Mouse (Mus musculus) CH12.LX (cell line): ENCODE measurements around the gene Yy2. TPM values are rescaled to one million over a fixed set of nuclear protein-coding genes. Genes with fewer than 3 reads are reported as not detected.

Experiments used
- DNase-seq: peaks from one replicate; pipeline ENCODE4 v3.0.0-alpha.2; 2013; ENCODE audit errors: extremely low read depth
- H3K27ac ChIP-seq: 2 replicates; pipeline ENCODE4 v1.5.1; 2012; ENCODE audit warnings: low read depth, mild to moderate bottlenecking, control low read depth, moderate library complexity; ENCODE audit not compliant: insufficient read depth
- H3K27me3 ChIP-seq: replicated peaks from 2 replicates; pipeline ENCODE3; 2012; ENCODE audit warnings: inconsistent platforms
- H3K36me3 ChIP-seq, 2 experiments: replicated peaks in 1 of 2; 2 replicates each; pipeline versions ENCODE3 to v1.6.1; 2012; ENCODE audit warnings: inconsistent platforms in 1 of 2, low read length in 1 of 2, mild to moderate bottlenecking in 1 of 2, mixed read lengths in 1 of 2, moderate library complexity in 1 of 2; ENCODE audit not compliant: control insufficient read depth in 1 of 2, insufficient read depth in 1 of 2
- H3K4me1 ChIP-seq, 2 experiments: 2 replicates each; pipeline ENCODE4 v1.6.1; 2012; ENCODE audit warnings: inconsistent platforms in 1 of 2, moderate library complexity in 1 of 2; ENCODE audit not compliant: insufficient read depth in 2 of 2, control insufficient read depth in 1 of 2
- H3K4me2 ChIP-seq: 2 replicates; pipeline ENCODE4 v1.6.1; 2012; ENCODE audit warnings: low read depth, mild to moderate bottlenecking, control low read depth; ENCODE audit not compliant: poor library complexity, insufficient read depth, severe bottlenecking
- H3K4me3 ChIP-seq, 3 experiments: fragments of 150-350 bp in 1 of 3; sonication (generic) in 1 of 3; replicated peaks in 1 of 3; 2 replicates each; pipeline versions ENCODE3 to v1.5.1; 2011 to 2012; ENCODE audit warnings: low read depth in 2 of 3, low read length in 2 of 3, mild to moderate bottlenecking in 2 of 3, moderate library complexity in 2 of 3, control low read depth in 1 of 3, improper control_type of control experiment in 1 of 3, inconsistent platforms in 1 of 3, mixed read lengths in 1 of 3; ENCODE audit not compliant: poor library complexity in 1 of 3
- H3K79me2 ChIP-seq: replicated peaks from 2 replicates; pipeline ENCODE4 v1.6.1; 2012; ENCODE audit warnings: mild to moderate bottlenecking, moderate library complexity; ENCODE audit not compliant: control insufficient read depth, poor library complexity, insufficient read depth, severe bottlenecking; ENCODE audit errors: extremely low read depth
- H3K9ac ChIP-seq: 2 replicates; pipeline ENCODE4 v1.6.1; 2012; ENCODE audit warnings: low read depth, mild to moderate bottlenecking, control low read depth, moderate library complexity; ENCODE audit not compliant: insufficient read depth
- H3K9me3 ChIP-seq: replicated peaks from 2 replicates; pipeline ENCODE3; 2012; ENCODE audit warnings: low read length, inconsistent platforms, mixed read lengths
- ELF1 ChIP-seq: IDR thresholded peaks from 2 replicates; pipeline ENCODE4 v1.6.1; 2014; ENCODE audit warnings: low read depth, mild to moderate bottlenecking, inconsistent platforms, low read length, improper control_type of control experiment
- EP300 ChIP-seq: IDR thresholded peaks from 2 replicates; pipeline ENCODE4 v1.6.1; 2011; ENCODE audit warnings: low read length, improper control_type of control experiment
- ETS1 ChIP-seq: conservative IDR thresholded peaks from 2 replicates; pipeline ENCODE4 v1.6.1; 2012; ENCODE audit warnings: low read depth, mild to moderate bottlenecking, inconsistent platforms, low read length, improper control_type of control experiment, moderate library complexity
- GABPA ChIP-seq: IDR thresholded peaks from 2 replicates; pipeline ENCODE4 v1.6.1; 2012; ENCODE audit warnings: low read depth, low read length, improper control_type of control experiment, inconsistent platforms; ENCODE audit not compliant: insufficient replicate concordance
- HCFC1 ChIP-seq: IDR thresholded peaks from 2 replicates; pipeline ENCODE4 v1.6.1; 2012; ENCODE audit warnings: low read depth, mild to moderate bottlenecking, inconsistent platforms, low read length, improper control_type of control experiment
- IRF4 ChIP-seq: IDR thresholded peaks from 2 replicates; pipeline ENCODE4 v1.6.1; 2014; ENCODE audit warnings: low read depth, mild to moderate bottlenecking, inconsistent platforms, low read length, improper control_type of control experiment
- JUND ChIP-seq: conservative IDR thresholded peaks from 2 replicates; pipeline ENCODE4 v1.6.1; 2011; ENCODE audit warnings: low read depth, low read length, improper control_type of control experiment
- MAFK ChIP-seq: IDR thresholded peaks from 2 replicates; pipeline ENCODE4 v1.6.1; 2011; ENCODE audit warnings: low read length, improper control_type of control experiment; ENCODE audit not compliant: insufficient replicate concordance
- MAX ChIP-seq: IDR thresholded peaks from 2 replicates; pipeline ENCODE4 v1.6.1; 2011; ENCODE audit warnings: low read length, improper control_type of control experiment
- MAZ ChIP-seq: IDR thresholded peaks from 2 replicates; pipeline ENCODE4 v1.6.1; 2012; ENCODE audit warnings: low read depth, mild to moderate bottlenecking, inconsistent platforms, low read length, improper control_type of control experiment, moderate library complexity
- MYC ChIP-seq: IDR thresholded peaks from 2 replicates; pipeline ENCODE4 v1.6.1; 2011; ENCODE audit warnings: low read depth, mild to moderate bottlenecking, improper control_type of control experiment, low read length
- NELFE ChIP-seq: IDR thresholded peaks from 2 replicates; pipeline ENCODE4 v1.6.1; 2011; ENCODE audit warnings: low read depth, low read length, improper control_type of control experiment
- PAX5 ChIP-seq: IDR thresholded peaks from 2 replicates; pipeline ENCODE4 v1.6.1; 2012; ENCODE audit warnings: low read length, inconsistent platforms, mixed read lengths
- POLR2A ChIP-seq: IDR thresholded peaks from 2 replicates; pipeline ENCODE4 v1.6.1; 2011; ENCODE audit warnings: low read depth, mild to moderate bottlenecking, improper control_type of control experiment, low read length
- RCOR1 ChIP-seq: conservative IDR thresholded peaks from 2 replicates; pipeline ENCODE4 v1.6.1; 2012; ENCODE audit warnings: low read depth, mild to moderate bottlenecking, inconsistent platforms, low read length, improper control_type of control experiment
- UBTF ChIP-seq: IDR thresholded peaks from 2 replicates; pipeline ENCODE4 v1.6.1; 2012; ENCODE audit warnings: low read depth, mild to moderate bottlenecking, inconsistent platforms, low read length, improper control_type of control experiment, moderate library complexity
- dilution Hi-C: fragments of 300-500 bp; cut with MboI; formaldehyde crosslinking; loops from 2 replicates; pipeline ENCODE4 v1.14.3; 2020; ENCODE audit warnings: low sequenced_read_pairs; ENCODE audit not compliant: extremely low pct_unique_long_range_greater_than_20kb, extremely low pct_ligation_motif_present
- in situ Hi-C: fragments of 300-500 bp; cut with MboI; formaldehyde crosslinking; loops from 3 replicates; pipeline ENCODE4 v1.14.3; 2019; ENCODE audit warnings: low sequenced_read_pairs, low pct_ligation_motif_present, low pct_unique_long_range_greater_than_20kb, mixed read lengths
- polyA plus RNA-seq: library from polyadenylated mRNA; unstranded; fragments of >175 nt; gene quantifications from 2 replicates; pipeline ENCODE4 v1.2.1, GENCODE M21; 2012; ENCODE audit warnings: low read depth; ENCODE audit not compliant: insufficient read length
- total RNA-seq, 2 experiments: library from RNA; depleted of rRNA; stranded (reverse); fragments of 300-350 nt in 1 of 2; fragments of >200 nt in 1 of 2; gene quantifications; 2 replicates each; pipeline ENCODE4 v1.2.3; 2012 to 2014

Yy2 gene
- total and polyA plus RNA-seq, 3 experiments: 0.40 to 7.2 (median 1.8) TPM

DNA sequence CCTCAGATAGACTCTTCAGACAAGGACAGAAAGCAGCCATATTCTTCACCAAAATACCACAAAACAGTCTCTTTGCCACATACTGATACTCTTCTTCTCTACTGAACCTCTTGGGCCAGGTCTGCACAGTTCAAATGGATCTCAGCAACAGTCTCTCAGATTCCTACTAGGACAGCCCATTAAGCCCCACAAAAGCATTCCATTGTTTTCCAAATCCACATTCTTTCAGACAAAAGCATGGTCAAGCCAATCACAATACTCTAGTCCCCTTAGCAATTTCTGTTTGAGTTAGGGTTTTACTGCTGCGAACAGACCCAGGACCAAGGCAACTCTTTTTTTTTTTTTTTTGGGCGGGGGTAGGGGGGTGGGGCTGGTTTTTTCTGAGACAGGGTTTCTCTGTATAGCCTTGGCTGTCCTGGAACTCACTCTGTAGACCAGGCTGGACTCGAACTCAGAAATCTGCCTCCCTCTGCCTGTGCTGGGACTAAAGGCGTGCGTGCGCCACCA is 10.4 kb upstream of the Yy2 start:
- in situ Hi-C loops: no loop called here
- H3K9ac ChIP-seq: no peak overlapping the region

DNA sequence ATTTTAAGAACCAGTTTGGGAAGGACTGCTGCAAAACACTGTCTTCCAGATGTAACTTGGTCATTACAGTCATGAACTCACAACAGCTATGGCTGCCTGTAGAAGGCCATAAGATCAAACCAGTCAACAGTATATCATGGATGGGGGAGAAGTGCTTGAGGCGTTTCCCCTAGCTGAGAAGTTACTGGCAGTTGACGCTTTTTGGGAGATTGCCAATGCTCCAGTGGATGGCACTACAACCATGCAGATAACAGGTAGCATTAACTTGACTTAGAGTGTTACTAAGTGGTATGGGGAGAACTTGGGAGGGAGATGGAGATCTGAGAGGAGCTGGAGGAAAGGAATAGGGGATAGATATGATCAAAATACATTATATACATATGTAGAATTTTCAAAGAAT is 5.9 kb upstream of the Yy2 start:
- no peak for TF ChIP-seq RCOR1
- no peak for TF ChIP-seq MAZ
- no peak for TF ChIP-seq HCFC1
- TF ChIP-seq JUND: no peak
- TF ChIP-seq EP300: no peak
- no peak for TF ChIP-seq UBTF
- TF ChIP-seq POLR2A: no peak
- TF ChIP-seq ETS1: no peak
- no peak for TF ChIP-seq IRF4
- no peak for TF ChIP-seq MAFK
- TF ChIP-seq ELF1: no peak
- no peak for TF ChIP-seq PAX5
- TF ChIP-seq MYC: no peak
- no peak for TF ChIP-seq MAX
- TF ChIP-seq GABPA: no peak
- H3K9ac ChIP-seq: no peak overlapping the region
- peaks cover 6 to 38% of the 10 kb centered on the region in 2 experiments for H3K36me3 ChIP-seq
- in situ Hi-C loops (no loop called here), dilution Hi-C loops (no loop called here)
- DNase-seq: no peak
- H3K4me1 ChIP-seq: no peaks in the 10 kb centered on the region
- H3K27me3 ChIP-seq: no peaks in the 10 kb centered on the region
- H3K9me3 ChIP-seq: no peaks in the 10 kb centered on the region
- H3K27ac ChIP-seq: no peak overlapping the region
- H3K79me2 ChIP-seq: no peaks in the 10 kb centered on the region
- no peak overlapping the region for H3K4me3 ChIP-seq
- H3K4me2 ChIP-seq: no peak overlapping the region

More for the DNA sequence above, 10.4 kb upstream of the Yy2 start:
- no peak overlapping the region for H3K4me3 ChIP-seq
- no peaks in the 10 kb centered on the region for H3K27me3 ChIP-seq
- H3K4me2 ChIP-seq: no peak overlapping the region
- DNase-seq: no peak
- peaks cover 10 to 49% of the 10 kb centered on the region in 2 experiments for H3K36me3 ChIP-seq
- TF ChIP-seq NELFE (no peak), GABPA (no peak)
- no peaks in the 10 kb centered on the region for H3K79me2 ChIP-seq
- H3K4me1 ChIP-seq: no peaks in the 10 kb centered on the region
- dilution Hi-C loops: no loop called here
- H3K27ac ChIP-seq: no peak overlapping the region
- no peaks in the 10 kb centered on the region for H3K9me3 ChIP-seq
